Mouse (Mus musculus) c-Kit-positive CD71-positive TER-119-negative erythroid progenitor cells, embryonic 14.5 days (primary cell): ENCODE data around the gene Polr2a.
A peak's percentile ranks its signal among the peaks of the same experiment; 100 is the strongest.

ENCODE experiments used
- DNase-seq: peaks from one replicate; pipeline ENCODE4 v3.0.0-alpha.2; 2013; ENCODE audit warnings: low read depth

Polr2a gene

GRCm38 (mm10) chr11:69758478-69758970 lies at the start of gene Polr2a:
Polr2a (minus strand) TSS chr11:69758637.
- peak; percentile 91 for DNase-seq

- no peak for DNase-seq
Measured at GRCm38 (mm10) chr11:69807641-69808040, 49.2 kb upstream of the Polr2a start.

GRCm38 (mm10) chr11:69806378-69806777 lies 47.9 kb upstream of the Polr2a start:
- DNase-seq, result no peak

- no peak for DNase-seq
Measured at GRCm38 (mm10) chr11:69804972-69805909, 46.8 kb upstream of the Polr2a start, which contains the start of gene Tmem102. Tmem102 (minus strand) TSS chr11:69805624.

- DNase-seq, result no peak
Measured at GRCm38 (mm10) chr11:69804652-69804940, 46.2 kb upstream of the Polr2a start.

- peak; percentile 42 for DNase-seq
Measured at GRCm38 (mm10) chr11:69803786-69804651, 45.6 kb upstream of the Polr2a start.

GRCm38 (mm10) chr11:69803328-69803727 lies 44.9 kb upstream of the Polr2a start:
- no peak for DNase-seq

GRCm38 (mm10) chr11:69802648-69803105 lies 44.2 kb upstream of the Polr2a start:
- DNase-seq, result peak; percentile 34

GRCm38 (mm10) chr11:69801379-69801977 lies 43.0 kb upstream of the Polr2a start, which contains the start of gene Fgf11:
Fgf11 (minus strand) TSS chr11:69801857.
- no peak for DNase-seq

- no peak for DNase-seq
Measured at GRCm38 (mm10) chr11:69800392-69801197, 42.2 kb upstream of the Polr2a start.

GRCm38 (mm10) chr11:69800138-69800391 lies 41.6 kb upstream of the Polr2a start:
- DNase-seq, result no peak

GRCm38 (mm10) chr11:69799394-69800137 lies 41.1 kb upstream of the Polr2a start:
- DNase-seq, result no peak

GRCm38 (mm10) chr11:69797924-69798323 lies 39.5 kb upstream of the Polr2a start:
- DNase-seq, result no peak

GRCm38 (mm10) chr11:69795983-69796435 lies 37.6 kb upstream of the Polr2a start:
- no peak for DNase-seq

GRCm38 (mm10) chr11:69795168-69795982 lies 36.9 kb upstream of the Polr2a start, which contains the start of gene Chrnb1:
Chrnb1 (minus strand) TSS chr11:69795943.
- peak; percentile 96 for DNase-seq

GRCm38 (mm10) chr11:69793429-69793828 lies 35.0 kb upstream of the Polr2a start:
- DNase-seq, result no peak

- DNase-seq, result no peak
Measured at GRCm38 (mm10) chr11:69791420-69791819, 33.0 kb upstream of the Polr2a start.

- DNase-seq, result no peak
Measured at GRCm38 (mm10) chr11:69789431-69789830, 31.0 kb upstream of the Polr2a start.

- no peak for DNase-seq
Measured at GRCm38 (mm10) chr11:69787306-69787705, 28.9 kb upstream of the Polr2a start.
